In the genomic region with DNA sequence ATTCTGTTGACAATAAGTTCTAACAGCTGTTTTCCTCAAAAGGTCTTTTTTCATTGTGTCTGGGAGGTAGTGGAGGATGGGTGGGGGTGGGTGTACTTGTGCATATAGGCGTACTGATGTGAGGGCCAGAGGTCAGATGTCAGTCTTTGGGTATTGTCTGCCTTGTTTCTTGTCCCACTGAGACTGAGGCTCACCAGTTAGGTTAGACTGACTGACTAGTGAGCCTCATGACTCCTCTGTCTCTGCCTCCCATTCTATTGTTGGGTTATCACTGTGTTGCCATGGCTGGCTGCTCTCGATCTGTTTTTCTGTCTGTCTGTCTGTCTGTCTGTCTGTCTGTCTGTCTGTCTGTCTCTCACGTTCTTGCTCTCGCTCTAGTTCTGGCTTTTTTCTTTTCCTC, we compare ENCODE assay signal across 15 mouse cellular contexts. TPM values are rescaled to one million over a fixed set of nuclear protein-coding genes. Genes with fewer than 3 reads are reported as not detected.
DNase-seq lines count a peak whose midpoint lies in the region; ATAC-seq and TF ChIP-seq lines count a peak whose summit lies in the region.
"Had no signal": no experiment of that assay in that cellular context is flagged by ENCODE, and none has a peak within 500 bp of the region (broad histone marks: within the 10 kb centered on the region; RNA-seq: fewer than 3 reads in every experiment).

No protein-coding gene starts in this region.

- no peak for TF ChIP-seq POLR2A in MEL (IDR thresholded peaks at IDR 0.05; ENCODE audit: control insufficient read depth in 1 of 2, insufficient read depth in 1 of 2, low read depth in 1 of 2, low read length in 2 of 2, poor library complexity in 1 of 2)

- TF ChIP-seq EP300 in MEL (IDR thresholded peaks at IDR 0.05; ENCODE audit: low read depth in 1 of 2, low read length in 2 of 2) = no peak

- TF ChIP-seq RAD21 in MEL (IDR thresholded peaks at IDR 0.05; ENCODE audit: low read depth, low read length) = no peak

- peak; percentile 3 for DNase-seq in gastrocnemius, postnatal 25 days
- no peak for DNase-seq in gastrocnemius, adult 8-10 months (ENCODE audit: low spot score in 2 of 2)
- no peak for DNase-seq in limb, embryonic 10.5 days (ENCODE audit: low spot score)
- DNase-seq in MEL (ENCODE audit: low read depth, low spot score) = peak; percentile 74
- no peak for DNase-seq in liver, embryonic 13.5 days
- no peak for DNase-seq in lung, postnatal 4 days
- DNase-seq: adrenal gland, adult 2 months; cerebellum, adult 2 months; heart, postnatal 10 days; right cerebral cortex, adult 18-20 months had no signal

- peaks cover 61% of the 10 kb centered on the region for H3K4me1 ChIP-seq in limb, embryonic 12.5 days (replicated peaks)
- H3K4me1 ChIP-seq in limb, embryonic 10.5 days = peaks cover 80% of the 10 kb centered on the region
- H3K4me1 ChIP-seq in MEL (ENCODE audit: control insufficient read depth in 1 of 2, insufficient read depth in 2 of 2, low read length in 2 of 2) = peaks cover 54 to 83% of the 10 kb centered on the region in 2 experiments
- peaks cover 100% of the 10 kb centered on the region for H3K4me1 ChIP-seq in liver, embryonic 13.5 days (replicated peaks)

- H3K36me3 ChIP-seq in limb, embryonic 12.5 days = no peaks in the 10 kb centered on the region
- H3K36me3 ChIP-seq in limb, embryonic 10.5 days = no peaks in the 10 kb centered on the region
- H3K36me3 ChIP-seq in MEL (ENCODE audit: control insufficient read depth in 1 of 2, insufficient read depth in 2 of 2, low read length in 2 of 2) = peaks cover 0 to 62% of the 10 kb centered on the region in 2 experiments; a peak in 2 of 4 replicates
- H3K36me3 ChIP-seq in liver, embryonic 13.5 days = peaks cover 11% of the 10 kb centered on the region
- H3K36me3 ChIP-seq: kidney, embryonic 15.5 days had no signal

- TF ChIP-seq CTCF in MEL (IDR thresholded peaks at IDR 0.05 in 2 of 3, conservative IDR thresholded peaks at IDR 0.05 in 1 of 3; ENCODE audit: control insufficient read depth in 1 of 3, insufficient read depth in 1 of 3, low read depth in 2 of 3, low read length in 3 of 3, poor library complexity in 1 of 3, severe bottlenecking in 1 of 3) = no peak

- 62% methylated on average over 4 of the region's 4 CpGs for WGBS in limb, embryonic 12.5 days
- 67% methylated on average over 4 of the region's 4 CpGs for WGBS in limb, embryonic 10.5 days
- 8% methylated on average over 4 of the region's 4 CpGs for WGBS in liver, embryonic 13.5 days (ENCODE audit: insufficient replicate concordance)

- no peak overlapping the region for H3K9ac ChIP-seq in limb, embryonic 12.5 days (replicated peaks)
- peak overlapping the region; percentile 7 for H3K9ac ChIP-seq in MEL (ENCODE audit: control insufficient read depth, low read depth, low read length, poor library complexity, severe bottlenecking)
- peak overlapping the region; percentile 99 for H3K9ac ChIP-seq in liver, embryonic 13.5 days
- H3K9ac ChIP-seq: kidney, embryonic 15.5 days had no signal

- H3K9me3 ChIP-seq in limb, embryonic 12.5 days = no peaks in the 10 kb centered on the region
- no peaks in the 10 kb centered on the region for H3K9me3 ChIP-seq in limb, embryonic 10.5 days (replicated peaks)
- no peaks in the 10 kb centered on the region for H3K9me3 ChIP-seq in MEL (replicated peaks; ENCODE audit: insufficient read depth, low read length)
- H3K9me3 ChIP-seq in liver, embryonic 13.5 days (replicated peaks) = no peaks in the 10 kb centered on the region
- H3K9me3 ChIP-seq: kidney, embryonic 15.5 days had no signal

- no peaks in the 10 kb centered on the region for H3K27me3 ChIP-seq in limb, embryonic 12.5 days
- no peaks in the 10 kb centered on the region for H3K27me3 ChIP-seq in limb, embryonic 10.5 days (ENCODE audit: low read depth, poor library complexity, severe bottlenecking)
- no peaks in the 10 kb centered on the region for H3K27me3 ChIP-seq in MEL (ENCODE audit: control insufficient read depth in 1 of 2, insufficient read depth in 2 of 2, low read length in 2 of 2)
- H3K27me3 ChIP-seq in liver, embryonic 13.5 days = no peaks in the 10 kb centered on the region

- no peak for ATAC-seq in limb, embryonic 12.5 days (ENCODE audit: insufficient number of reproducible peaks, insufficient read depth, low FRiP score, low TSS enrichment, low read depth)
- peak; percentile 23 for ATAC-seq in liver, embryonic 13.5 days (ENCODE audit: low read depth)
- ATAC-seq in monocyte, adult 5-6 weeks (replicated peaks; ENCODE audit: insufficient number of reproducible peaks, low FRiP score, low TSS enrichment, poor library complexity, severe bottlenecking) = no peak
- ATAC-seq: inflammation-experienced regulatory T-cells, adult 6 months had no signal

- H3K4me3 ChIP-seq in limb, embryonic 12.5 days (replicated peaks) = no peak overlapping the region
- no peak overlapping the region for H3K4me3 ChIP-seq in limb, embryonic 10.5 days
- no peak overlapping the region for H3K4me3 ChIP-seq in MEL (ENCODE audit: control insufficient read depth in 1 of 2, insufficient read depth in 1 of 2, low read depth in 2 of 2, low read length in 2 of 2)
- peak overlapping the region; percentile 44 for H3K4me3 ChIP-seq in liver, embryonic 13.5 days (replicated peaks)
- H3K4me3 ChIP-seq: kidney, embryonic 15.5 days; layer of hippocampus, adult 2 months had no signal

- H3K79me2 ChIP-seq in MEL (ENCODE audit: control insufficient read depth, insufficient read depth, low read length, poor library complexity) = peaks cover 28% of the 10 kb centered on the region

- no peak overlapping the region for H3K4me2 ChIP-seq in limb, embryonic 12.5 days
- H3K4me2 ChIP-seq in liver, embryonic 13.5 days = peak overlapping the region; percentile 99
- H3K4me2 ChIP-seq: kidney, embryonic 15.5 days had no signal

- 0 out of 2 replicates have a peak overlapping the region, but pooled peaks have one; percentile 41 for H3K27ac ChIP-seq in limb, embryonic 12.5 days
- H3K27ac ChIP-seq in limb, embryonic 10.5 days = no peak overlapping the region
- peak overlapping the region; percentile 86 for H3K27ac ChIP-seq in MEL (ENCODE audit: control insufficient read depth, low read depth, low read length)
- peak overlapping the region; percentile 99 for H3K27ac ChIP-seq in liver, embryonic 13.5 days
- H3K27ac ChIP-seq: kidney, embryonic 15.5 days; layer of hippocampus, adult 2 months had no signal

TF ChIP-seq in MEL, 35 proteins besides CTCF, POLR2A, EP300 and RAD21:
- no peak; the same call in 1 of the 2 replicates for TF ChIP-seq POLR2AphosphoS2 (IDR thresholded peaks at IDR 0.05; ENCODE audit: low read length)
- TF ChIP-seq RCOR1 (IDR thresholded peaks at IDR 0.05; ENCODE audit: low read depth, low read length) = no peak
- TF ChIP-seq SMC3 (IDR thresholded peaks at IDR 0.05; ENCODE audit: low read depth, low read length) = no peak
- no peak for TF ChIP-seq JUND (IDR thresholded peaks at IDR 0.05; ENCODE audit: low read depth, low read length)
- no peak for TF ChIP-seq CHD2 (IDR thresholded peaks at IDR 0.05; ENCODE audit: low read length)
- TF ChIP-seq NELFE (IDR thresholded peaks at IDR 0.05; ENCODE audit: low read depth, low read length) = no peak
- TF ChIP-seq KAT2A (conservative IDR thresholded peaks at IDR 0.05; ENCODE audit: low read depth, low read length) = no peak
- TF ChIP-seq HCFC1 (IDR thresholded peaks at IDR 0.05; ENCODE audit: low read depth, low read length) = no peak
- TF ChIP-seq ZC3H11A (IDR thresholded peaks at IDR 0.05; ENCODE audit: low read depth, low read length) = no peak
- TF ChIP-seq UBTF (IDR thresholded peaks at IDR 0.05; ENCODE audit: borderline replicate concordance, insufficient read depth, low read depth, low read length) = no peak

RNA-seq across cellular contexts. Expression of gene Galnt10, which starts 9.1 kb away (rescaled TPM):
- 1 to 10 TPM; 6.0 to 7.5 TPM for total RNA-seq in gastrocnemius, postnatal 25 days (2021)
- total RNA-seq in gastrocnemius, adult 8-10 months (2022) = 1 to 10 TPM; 2.3 to 3.5 (median 3.2) TPM
- 31.4 and 35.0 TPM in 2 replicates for polyA plus RNA-seq in limb, embryonic 12.5 days (2016; fragmentation: Nextera tagmentation; extraction: Ambion mirVana)
- 20.3 and 22.3 TPM in 2 replicates for polyA plus RNA-seq in limb, embryonic 10.5 days (2016; fragmentation: Nextera tagmentation; extraction: Ambion mirVana)
- total RNA-seq in MEL (2012; rRNA removed) = 23.5 and 27.4 TPM in 2 replicates
- polyA plus RNA-seq in MEL (2012; ENCODE audit: insufficient read depth in 1 of 2, insufficient read length in 2 of 2, low read depth in 1 of 2, low replicate concordance in 2 of 2, missing spikeins in 1 of 2) = 10 to 100 TPM in 1 of 2 experiments, not detected in 1; 26.7 TPM
- polyA plus RNA-seq in liver, embryonic 13.5 days (2015; fragmentation: Nextera tagmentation; extraction: Ambion mirVana) = 23.6 and 27.5 TPM in 2 replicates
- total RNA-seq in monocyte, adult 5-6 weeks (2017) = 18.6 to 31.9 TPM (median 21.5 TPM) in 3 replicates

Comparison
In these comparisons a context has a peak if more than half of its experiments do, and no peak if none do; other contexts are left out.
1. DNase-seq: peak in gastrocnemius, postnatal 25 days (single experiment) and MEL (single experiment); none in gastrocnemius, adult 8-10 months (0 of 2), limb, embryonic 10.5 days (single experiment), liver, embryonic 13.5 days (single experiment) and lung, postnatal 4 days (0 of 2).